Mouse (Mus musculus): Measurements from ENCODE around the gene Krtap9-5. TPM values are rescaled to one million over a fixed set of nuclear protein-coding genes. Genes with fewer than 3 reads are reported as not detected.

The Krtap9-5 gene
- polyA plus RNA-seq, 1 experiment from 2014 or later, result not detected

Other genes starting within 250 kb of the Krtap9-5 start
- not detected in 2 replicates for gene Gm14180, start 214.2 kb upstream of the Krtap9-5 start, polyA plus RNA-seq (2015; fragmentation: Nextera tagmentation; extraction: Ambion mirVana)
- gene Gm11595, start 175.6 kb upstream of the Krtap9-5 start, polyA plus RNA-seq (2015; fragmentation: Nextera tagmentation; extraction: Ambion mirVana), result not detected in 2 replicates
- not detected in 2 replicates for gene Krtap4-8, start 167.8 kb upstream of the Krtap9-5 start, polyA plus RNA-seq (2015; fragmentation: Nextera tagmentation; extraction: Ambion mirVana)
- not detected in 2 replicates for gene Krtap4-9, start 163.3 kb upstream of the Krtap9-5 start, polyA plus RNA-seq (2015; fragmentation: Nextera tagmentation; extraction: Ambion mirVana)
- gene Gm11596, start 155.0 kb upstream of the Krtap9-5 start, polyA plus RNA-seq (2015; fragmentation: Nextera tagmentation; extraction: Ambion mirVana), result not detected in 2 replicates
- gene Gm11569, start 149.5 kb upstream of the Krtap9-5 start, polyA plus RNA-seq (2015; fragmentation: Nextera tagmentation; extraction: Ambion mirVana), result not detected in 2 replicates
- not detected in 2 replicates for gene Gm11554, start 144.0 kb upstream of the Krtap9-5 start, polyA plus RNA-seq (2015; fragmentation: Nextera tagmentation; extraction: Ambion mirVana)
- gene Krtap4-13, start 138.6 kb upstream of the Krtap9-5 start, polyA plus RNA-seq (2015; fragmentation: Nextera tagmentation; extraction: Ambion mirVana), result not detected in 2 replicates
- gene Gm11564, start 132.8 kb upstream of the Krtap9-5 start, polyA plus RNA-seq (2015; fragmentation: Nextera tagmentation; extraction: Ambion mirVana), result not detected in 2 replicates
- not detected in 2 replicates for gene 2300003K06Rik, start 110.4 kb upstream of the Krtap9-5 start, polyA plus RNA-seq (2015; fragmentation: Nextera tagmentation; extraction: Ambion mirVana)
- gene Krtap4-16, start 96.9 kb upstream of the Krtap9-5 start, polyA plus RNA-seq (2015; fragmentation: Nextera tagmentation; extraction: Ambion mirVana), result not detected in 2 replicates
- gene Gm11568, start 90.6 kb upstream of the Krtap9-5 start, polyA plus RNA-seq (2015; fragmentation: Nextera tagmentation; extraction: Ambion mirVana), result not detected in 2 replicates
- not detected in 2 replicates for gene Gm11559, start 84.0 kb upstream of the Krtap9-5 start, polyA plus RNA-seq (2015; fragmentation: Nextera tagmentation; extraction: Ambion mirVana)
- not detected in 2 replicates for gene Krtap9-1, start 75.1 kb upstream of the Krtap9-5 start, polyA plus RNA-seq (2015; fragmentation: Nextera tagmentation; extraction: Ambion mirVana)
- gene Gm11567, start 69.3 kb upstream of the Krtap9-5 start, polyA plus RNA-seq (2015; fragmentation: Nextera tagmentation; extraction: Ambion mirVana), result not detected in 2 replicates
- gene Krtap31-1, start 40.6 kb upstream of the Krtap9-5 start, polyA plus RNA-seq (2015; fragmentation: Nextera tagmentation; extraction: Ambion mirVana), result not detected in 2 replicates
- 0.14 TPM in 1 of 2 replicates, not detected in the other for gene Gm11565, start 33.7 kb upstream of the Krtap9-5 start, polyA plus RNA-seq (2015; fragmentation: Nextera tagmentation; extraction: Ambion mirVana)
- gene Krtap31-2, start 12.2 kb upstream of the Krtap9-5 start, polyA plus RNA-seq (2015; fragmentation: Nextera tagmentation; extraction: Ambion mirVana), result not detected in 2 replicates
- gene Krtap29-1, start 30.6 kb downstream of the Krtap9-5 start, polyA plus RNA-seq (2015; fragmentation: Nextera tagmentation; extraction: Ambion mirVana), result not detected in 2 replicates
- gene Krtap16-1, start 38.1 kb downstream of the Krtap9-5 start, polyA plus RNA-seq (2015; fragmentation: Nextera tagmentation; extraction: Ambion mirVana), result not detected in 2 replicates
- gene Krtap17-1, start 45.5 kb downstream of the Krtap9-5 start, polyA plus RNA-seq (2015; fragmentation: Nextera tagmentation; extraction: Ambion mirVana), result 0.23 TPM in 1 of 2 replicates, not detected in the other
- 0.10 and 0.29 TPM in 2 replicates for gene Krt33a, start 67.7 kb downstream of the Krtap9-5 start, polyA plus RNA-seq (2015; fragmentation: Nextera tagmentation; extraction: Ambion mirVana)
- 0.26 and 0.30 TPM in 2 replicates for gene Krt33b, start 81.4 kb downstream of the Krtap9-5 start, polyA plus RNA-seq (2015; fragmentation: Nextera tagmentation; extraction: Ambion mirVana)
- gene Krt34, start 93.1 kb downstream of the Krtap9-5 start, polyA plus RNA-seq (2015; fragmentation: Nextera tagmentation; extraction: Ambion mirVana), result 0.10 TPM in 1 of 2 replicates, not detected in the other
- 0.12 and 0.14 TPM in 2 replicates for gene Krt31, start 102.1 kb downstream of the Krtap9-5 start, polyA plus RNA-seq (2015; fragmentation: Nextera tagmentation; extraction: Ambion mirVana)
- 0.13 and 0.18 TPM in 2 replicates for gene Krt32, start 139.8 kb downstream of the Krtap9-5 start, polyA plus RNA-seq (2015; fragmentation: Nextera tagmentation; extraction: Ambion mirVana)
- 0.06 and 0.16 TPM in 2 replicates for gene Krt35, start 147.8 kb downstream of the Krtap9-5 start, polyA plus RNA-seq (2015; fragmentation: Nextera tagmentation; extraction: Ambion mirVana)
- gene Krt36, start 157.2 kb downstream of the Krtap9-5 start, polyA plus RNA-seq (2015; fragmentation: Nextera tagmentation; extraction: Ambion mirVana), result 0.24 and 0.29 TPM in 2 replicates
- 0.66 and 18.2 TPM in 2 replicates for gene Krt13, start 173.1 kb downstream of the Krtap9-5 start, polyA plus RNA-seq (2015; fragmentation: Nextera tagmentation; extraction: Ambion mirVana)
- 5.2 and 35.5 TPM in 2 replicates for gene Krt15, start 187.5 kb downstream of the Krtap9-5 start, polyA plus RNA-seq (2015; fragmentation: Nextera tagmentation; extraction: Ambion mirVana)
- gene Krt19, start 200.2 kb downstream of the Krtap9-5 start, polyA plus RNA-seq (2015; fragmentation: Nextera tagmentation; extraction: Ambion mirVana), result 10.2 and 19.1 TPM in 2 replicates
- gene Krt9, start 244.8 kb downstream of the Krtap9-5 start, polyA plus RNA-seq (2015; fragmentation: Nextera tagmentation; extraction: Ambion mirVana), result 0.08 and 0.10 TPM in 2 replicates

Measured in thymus, postnatal 0 days (tissue).